Mouse (Mus musculus) thymus, adult 2 months (tissue): Measurements from ENCODE around the gene Cage1.

ENCODE experiments used
- CTCF ChIP-seq: fragments of 200-500 bp; IDR thresholded peaks from 2 replicates; pipeline ENCODE4 v1.5.1; 2012; ENCODE audit warnings: mild to moderate bottlenecking, control low read depth, low read length, moderate library complexity, borderline replicate concordance; ENCODE audit not compliant: control insufficient read depth, poor library complexity, insufficient read depth; ENCODE audit errors: extremely low read depth
- POLR2A ChIP-seq: fragments of 200-500 bp; IDR thresholded peaks from 2 replicates; pipeline ENCODE4 v1.6.1; 2012; ENCODE audit warnings: mild to moderate bottlenecking, low read length, control low read depth, moderate library complexity; ENCODE audit not compliant: control insufficient read depth, poor library complexity, insufficient read depth; ENCODE audit errors: extremely low read depth

DNA sequence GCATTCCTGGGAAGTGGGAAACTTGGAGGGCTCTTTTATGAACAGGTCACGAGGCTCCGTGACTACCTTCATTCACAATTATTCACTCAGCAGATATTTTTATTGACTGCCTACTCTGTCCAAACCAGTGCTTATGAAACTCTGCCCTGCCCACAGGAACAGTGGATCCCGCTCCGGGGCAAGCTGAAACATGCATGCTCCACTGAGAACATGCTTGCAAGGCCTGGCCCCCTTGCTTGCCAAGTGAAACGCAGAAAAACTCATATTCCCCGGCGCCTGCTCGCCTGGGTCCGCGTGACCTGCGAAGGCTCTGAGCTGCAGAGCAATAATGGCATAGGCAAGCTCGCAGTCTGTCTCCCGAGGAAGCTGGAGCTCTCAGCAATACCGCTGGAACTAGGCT, 43.9 kb upstream of the Cage1 start:
- TF ChIP-seq CTCF (no peak), POLR2A (no peak)
